Mouse (Mus musculus) forebrain, embryonic 10.5 days (tissue): Measurements from ENCODE around the gene Isyna1. TPM values are rescaled to one million over a fixed set of nuclear protein-coding genes. Genes with fewer than 3 reads are reported as not detected.

Source experiments
- DNase-seq: peaks from one replicate; pipeline ENCODE4 v3.0.0-alpha.2; 2017; ENCODE audit warnings: low spot score; ENCODE audit errors: extremely low spot score
- H3K27ac ChIP-seq: fragments of 300-500 bp; sonication (generic); 2 replicates; pipeline ENCODE4 v1.5.1; 2016; ENCODE audit warnings: mild to moderate bottlenecking
- H3K27me3 ChIP-seq: fragments of 300-500 bp; sonication (generic); 2 replicates; pipeline ENCODE4 v1.6.1; 2016; ENCODE audit warnings: mild to moderate bottlenecking; ENCODE audit not compliant: poor library complexity, severe bottlenecking
- H3K36me3 ChIP-seq: fragments of 300-500 bp; sonication (generic); replicated peaks from 2 replicates; pipeline ENCODE4 v1.6.1; 2016; ENCODE audit warnings: mild to moderate bottlenecking, moderate library complexity
- H3K4me1 ChIP-seq: fragments of 300-500 bp; sonication (generic); 2 replicates; pipeline ENCODE4 v1.6.1; 2016
- H3K4me3 ChIP-seq: fragments of 300-500 bp; sonication (generic); 2 replicates; pipeline ENCODE4 v1.5.1; 2016; ENCODE audit warnings: mild to moderate bottlenecking, moderate library complexity
- H3K9me3 ChIP-seq: fragments of 300-500 bp; sonication (generic); 2 replicates; pipeline ENCODE4 v1.6.1; 2016; ENCODE audit warnings: mild to moderate bottlenecking, moderate library complexity
- WGBS: fragments of 180-500 bp; shearing (Covaris S2); methylation state at CpG from one replicate; pipeline ENCODE4 v1.1.7; 2016; 5-methylcytosine and 5-hydroxymethylcytosine counted together
- polyA plus RNA-seq: library from polyadenylated mRNA; unstranded; fragments of >200 nt; fragmentation: Nextera tagmentation; extraction: Ambion mirVana; gene quantifications from 2 replicates; pipeline ENCODE4 v1.2.1, GENCODE M21; 2016

The Isyna1 gene
- polyA plus RNA-seq, 1 experiment from 2014 or later = 170 TPM

- Histone ChIP-seq H3K36me3 (peaks cover 55% of the 10 kb centered on the region), H3K4me1 (peaks cover 87% of the 10 kb centered on the region), H3K9me3 (peaks cover 8% of the 10 kb centered on the region; the same call in 1 of the 2 replicates), H3K27ac (peak overlapping the region; percentile 88), H3K4me3 (peak overlapping the region; percentile 62), H3K27me3 (peaks cover 47% of the 10 kb centered on the region)
- WGBS = 13% methylated on average over 10 of the region's 10 CpGs
- peak; percentile 49 for DNase-seq
Measured at GRCm38 (mm10) chr8:70598722-70599121, 4.5 kb downstream of the Isyna1 start.

DNA sequence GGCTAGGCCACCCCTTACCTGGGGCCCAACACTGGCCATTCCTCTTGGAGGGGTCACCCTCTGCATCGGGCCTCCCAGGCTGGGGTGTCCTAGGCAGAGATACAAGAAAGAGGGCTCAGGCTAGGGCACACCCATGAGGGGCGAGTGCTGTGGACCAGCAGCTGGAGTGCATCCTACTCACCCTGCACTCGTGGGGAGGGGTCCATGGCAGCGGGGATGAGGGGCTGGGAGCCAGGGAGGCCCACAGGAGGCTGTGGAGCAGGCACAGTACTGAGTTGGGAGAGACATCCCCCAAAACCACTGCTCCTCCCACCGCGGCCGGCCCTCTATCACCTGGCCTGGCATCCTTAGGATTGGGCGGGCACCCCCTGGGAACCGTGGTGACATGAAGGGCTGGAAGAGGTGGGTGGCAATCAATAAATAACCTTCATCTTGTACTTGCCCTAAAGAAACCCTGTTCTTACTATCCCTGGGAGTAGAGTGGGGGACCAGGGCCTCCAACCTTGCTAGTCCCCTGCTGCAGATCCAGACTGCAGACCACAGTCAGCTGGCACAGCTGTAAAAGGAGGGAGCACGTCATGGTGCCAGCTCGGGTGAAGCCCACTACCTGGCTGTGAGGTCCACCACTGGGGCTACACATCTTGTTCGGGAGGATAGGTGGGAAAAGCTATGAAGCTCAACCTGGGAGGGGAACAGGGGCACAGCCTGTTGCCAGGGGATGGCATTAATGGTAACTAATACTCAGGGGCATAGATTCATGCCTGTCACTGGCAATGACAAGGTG lies 5.5 kb downstream of the Isyna1 start:
- WGBS = 79% methylated on average over 12 of the region's 12 CpGs
- Histone ChIP-seq H3K4me3 (peak overlapping the region; percentile 62; the same call in 1 of the 2 replicates), H3K27me3 (peaks cover 47% of the 10 kb centered on the region), H3K4me1 (peaks cover 86% of the 10 kb centered on the region), H3K9me3 (peaks cover 8% of the 10 kb centered on the region; the same call in 1 of the 2 replicates), H3K36me3 (peaks cover 60% of the 10 kb centered on the region), H3K27ac (peak overlapping the region; percentile 88)
- DNase-seq = no peak

- Histone ChIP-seq H3K27ac (peak overlapping the region; percentile 88), H3K36me3 (peaks cover 59% of the 10 kb centered on the region), H3K27me3 (peaks cover 38% of the 10 kb centered on the region), H3K4me3 (peak overlapping the region; percentile 45), H3K4me1 (peaks cover 82% of the 10 kb centered on the region), H3K9me3 (peaks cover 8% of the 10 kb centered on the region; the same call in 1 of the 2 replicates)
- DNase-seq = peak; percentile 53
- WGBS = 19% methylated on average over 10 of the region's 10 CpGs
Measured at GRCm38 (mm10) chr8:70600473-70601270, 6.5 kb downstream of the Isyna1 start.

GRCm38 (mm10) chr8:70601271-70601649 lies 7.1 kb downstream of the Isyna1 start:
- peak; percentile 95 for DNase-seq
- Histone ChIP-seq H3K27me3 (peaks cover 32% of the 10 kb centered on the region), H3K27ac (peak overlapping the region; percentile 88), H3K9me3 (peaks cover 8% of the 10 kb centered on the region; the same call in 1 of the 2 replicates), H3K4me3 (peak overlapping the region; percentile 45), H3K36me3 (peaks cover 54% of the 10 kb centered on the region), H3K4me1 (peaks cover 82% of the 10 kb centered on the region)
- 2% methylated on average over 26 of the region's 26 CpGs for WGBS

DNA sequence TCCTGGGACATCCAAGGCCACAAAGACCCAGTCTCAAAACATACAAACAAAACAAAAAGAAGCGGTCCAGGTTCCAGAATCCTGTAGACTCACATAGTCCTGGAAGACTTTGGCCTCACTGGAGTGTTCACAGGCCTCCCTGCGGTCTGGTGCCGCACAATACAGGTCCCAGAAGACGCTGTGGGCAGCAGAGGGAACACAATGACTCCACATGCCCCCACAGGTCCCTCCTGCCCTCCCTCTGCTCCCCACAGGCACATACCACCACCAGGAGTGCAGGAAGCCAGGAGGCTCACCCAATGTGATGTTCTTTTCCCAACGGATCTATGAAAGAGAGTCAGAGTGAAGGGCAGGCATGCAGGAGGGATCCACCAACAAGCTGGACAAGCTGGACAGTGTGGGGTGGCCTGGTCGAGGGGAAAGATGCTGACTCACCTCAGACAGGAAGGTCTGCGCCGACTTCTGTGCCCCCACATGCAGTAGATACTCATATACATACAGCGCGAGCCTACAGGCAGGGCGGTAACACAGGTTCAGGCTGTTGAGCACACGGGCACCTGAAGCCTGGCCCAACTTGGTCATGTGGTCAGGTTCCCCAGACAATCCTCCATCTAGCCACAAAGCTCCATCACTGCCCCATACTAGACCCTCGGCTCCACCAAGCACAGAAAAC lies 8.1 kb downstream of the Isyna1 start:
- Histone ChIP-seq H3K4me1 (peaks cover 82% of the 10 kb centered on the region), H3K36me3 (peaks cover 43% of the 10 kb centered on the region), H3K9me3 (peaks cover 8% of the 10 kb centered on the region; the same call in 1 of the 2 replicates), H3K4me3 (peak overlapping the region; percentile 45; the same call in 1 of the 2 replicates), H3K27me3 (peaks cover 22% of the 10 kb centered on the region), H3K27ac (peak overlapping the region; percentile 88)
- 93% methylated on average over 13 of the region's 13 CpGs for WGBS
- no peak for DNase-seq

DNA sequence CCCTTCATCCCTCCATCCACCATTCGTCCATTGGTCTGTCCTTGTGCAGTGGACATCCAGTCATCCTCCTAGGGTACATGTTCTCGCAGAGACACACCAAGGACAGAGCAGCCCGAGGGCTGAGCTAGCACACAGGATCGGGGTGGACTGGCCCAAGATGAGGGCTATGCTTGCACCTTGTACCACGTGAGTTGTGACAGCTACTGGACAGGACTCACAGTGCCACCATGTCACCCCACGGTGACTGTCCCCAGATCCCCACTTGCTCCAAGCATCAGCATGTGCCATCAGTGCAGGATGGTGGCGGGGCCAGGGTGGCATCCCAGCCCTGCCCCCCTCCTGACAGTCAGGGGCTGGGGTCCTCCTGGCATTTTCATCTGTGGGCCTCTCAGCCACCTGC lies 10.4 kb downstream of the Isyna1 start:
- H3K9me3 ChIP-seq = peaks cover 8% of the 10 kb centered on the region; the same call in 1 of the 2 replicates
- peaks cover 16% of the 10 kb centered on the region for H3K27me3 ChIP-seq
- H3K4me1 ChIP-seq = peaks cover 82% of the 10 kb centered on the region
- H3K27ac ChIP-seq = peak overlapping the region; percentile 64
- no peak overlapping the region for H3K4me3 ChIP-seq
- DNase-seq = no peak
- peaks cover 30% of the 10 kb centered on the region for H3K36me3 ChIP-seq
- 84% methylated on average over 7 of the region's 7 CpGs for WGBS

- Histone ChIP-seq H3K27me3 (peaks cover 16% of the 10 kb centered on the region), H3K9me3 (peaks cover 8% of the 10 kb centered on the region; the same call in 1 of the 2 replicates), H3K27ac (peak overlapping the region; percentile 40; the same call in 1 of the 2 replicates), H3K4me3 (peak overlapping the region; percentile 69), H3K4me1 (peaks cover 82% of the 10 kb centered on the region), H3K36me3 (peaks cover 28% of the 10 kb centered on the region)
- DNase-seq = no peak
- 87% methylated on average over 9 of the region's 9 CpGs for WGBS
Measured at GRCm38 (mm10) chr8:70605871-70606779, 12.0 kb downstream of the Isyna1 start.

DNA sequence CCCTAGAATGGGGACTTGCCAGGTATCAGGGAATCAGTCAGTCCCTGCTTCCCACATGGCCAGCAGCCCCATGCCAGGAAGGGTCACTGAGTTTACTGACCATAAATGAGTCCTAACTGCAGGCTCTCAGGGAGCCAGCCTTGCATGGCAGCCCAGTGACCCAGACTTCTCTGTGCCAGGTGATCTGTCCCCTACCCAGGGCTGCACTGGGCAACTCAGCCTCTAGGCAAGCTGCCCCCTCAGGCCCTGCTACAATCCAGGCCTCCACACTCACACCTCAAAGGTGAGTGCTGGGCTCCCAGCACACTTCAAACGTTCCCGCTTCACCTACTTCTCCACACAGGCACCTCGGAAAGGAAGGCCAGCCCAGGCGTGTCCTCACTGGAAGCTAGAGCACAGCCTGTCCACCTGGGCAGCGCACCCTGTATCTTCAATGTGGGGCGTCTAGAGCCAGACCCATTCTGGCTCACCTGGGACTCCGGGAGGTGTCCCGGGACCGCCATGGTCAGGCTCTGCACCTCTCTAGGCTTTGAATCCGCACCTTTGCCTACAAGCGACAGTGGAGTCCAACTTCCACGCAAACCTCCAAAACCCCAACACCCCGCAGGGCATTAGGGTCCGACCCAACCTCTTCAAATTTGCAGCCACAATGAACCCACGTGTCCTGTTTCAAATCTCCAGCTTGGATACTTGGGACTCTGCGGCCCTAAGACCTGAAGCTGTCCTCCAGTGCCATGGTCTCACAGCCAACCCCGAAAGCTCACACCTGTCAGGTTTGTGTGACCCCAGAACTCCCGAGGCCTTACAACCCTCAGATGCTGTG lies 12.8 kb downstream of the Isyna1 start:
- WGBS = 66% methylated on average over 18 of the region's 18 CpGs
- H3K9me3 ChIP-seq = peaks cover 5% of the 10 kb centered on the region; the same call in 1 of the 2 replicates
- peaks cover 83% of the 10 kb centered on the region for H3K4me1 ChIP-seq
- peak overlapping the region; percentile 69 for H3K4me3 ChIP-seq
- H3K36me3 ChIP-seq = peaks cover 24% of the 10 kb centered on the region
- peak overlapping the region; percentile 94 for H3K27ac ChIP-seq
- no peak for DNase-seq
- H3K27me3 ChIP-seq = peaks cover 24% of the 10 kb centered on the region

DNA sequence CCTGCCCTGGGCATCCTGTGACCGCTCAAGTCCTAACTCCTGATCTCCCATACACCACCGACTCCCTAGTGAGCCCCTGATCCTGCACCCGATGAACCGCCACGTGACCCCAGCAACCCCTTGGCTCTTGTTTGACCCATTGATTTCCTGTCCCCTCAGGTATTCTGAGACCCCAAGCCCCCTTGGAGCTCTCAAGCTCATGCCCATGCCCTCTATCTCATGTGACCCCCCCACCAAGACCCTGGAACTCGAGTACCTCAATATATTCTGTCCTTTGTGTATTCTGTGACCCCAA lies 13.4 kb downstream of the Isyna1 start:
- Histone ChIP-seq H3K27me3 (peaks cover 24% of the 10 kb centered on the region), H3K4me1 (peaks cover 81% of the 10 kb centered on the region), H3K27ac (peak overlapping the region; percentile 94), H3K36me3 (peaks cover 18% of the 10 kb centered on the region), H3K9me3 (no peaks in the 10 kb centered on the region), H3K4me3 (peak overlapping the region; percentile 69)
- DNase-seq = no peak
- 32% methylated on average over 6 of the region's 6 CpGs for WGBS

- 3% methylated on average over 84 of the region's 84 CpGs for WGBS
- peak overlapping the region; percentile 69 for H3K4me3 ChIP-seq
- H3K27me3 ChIP-seq = peaks cover 24% of the 10 kb centered on the region
- no peaks in the 10 kb centered on the region for H3K9me3 ChIP-seq
- peaks cover 81% of the 10 kb centered on the region for H3K4me1 ChIP-seq
- peak; percentile 63 for DNase-seq
- peak overlapping the region; percentile 94 for H3K27ac ChIP-seq
- H3K36me3 ChIP-seq = peaks cover 12% of the 10 kb centered on the region
Measured at GRCm38 (mm10) chr8:70607898-70608748, 13.9 kb downstream of the Isyna1 start.
